Comparison of ENCODE assay signal across 10 mouse cellular contexts in genomic region chr2:5519221-5519669, GRCm38 (mm10).
A peak's percentile ranks its signal among the peaks of the same experiment; 100 is the strongest.
DNase-seq lines count a peak whose midpoint lies in the region; ATAC-seq lines count a peak whose summit lies in the region.
"Had no signal": no experiment of that assay in that cellular context is flagged by ENCODE, and none has a peak within 500 bp of the region (broad histone marks: within the 10 kb centered on the region; RNA-seq: fewer than 3 reads in every experiment).

No protein-coding gene starts in this region.

- H3K9me3 ChIP-seq in kidney, embryonic 16.5 days (ENCODE audit: low read length) = no peaks in the 10 kb centered on the region
- H3K9me3 ChIP-seq: kidney, embryonic 15.5 days had no signal

- H3K9ac ChIP-seq in kidney, embryonic 16.5 days (replicated peaks; ENCODE audit: low read length) = no peak overlapping the region
- H3K9ac ChIP-seq: kidney, embryonic 15.5 days had no signal

- no peaks in the 10 kb centered on the region for H3K36me3 ChIP-seq in kidney, embryonic 16.5 days (ENCODE audit: insufficient read depth, low read length)
- H3K36me3 ChIP-seq: kidney, embryonic 15.5 days had no signal

- H3K4me3 ChIP-seq in kidney, embryonic 16.5 days (ENCODE audit: low read length) = no peak overlapping the region
- H3K4me3 ChIP-seq: kidney, embryonic 15.5 days had no signal

- ATAC-seq in kidney, embryonic 16.5 days (ENCODE audit: low FRiP score, low TSS enrichment) = no peak
- no peak for ATAC-seq in granulocyte monocyte progenitor cell, adult 5-6 weeks (replicated peaks; ENCODE audit: poor library complexity, severe bottlenecking)

- H3K27me3 ChIP-seq in kidney, embryonic 16.5 days (ENCODE audit: insufficient read depth, low read length) = no peaks in the 10 kb centered on the region
- H3K27me3 ChIP-seq: CH12.LX; kidney, embryonic 15.5 days had no signal

- intact Hi-C loops in heart, postnatal 25 days (cut with DNase I) = no loop called here

- peak; percentile 24 to 55 for DNase-seq in frontal cortex, postnatal 36 days (ENCODE audit: low spot score in 2 of 2)
- DNase-seq in frontal cortex, postnatal 10 days (ENCODE audit: low spot score in 2 of 2) = no peak
- DNase-seq in right cerebral cortex, adult 18-20 months = peak; percentile 40
- DNase-seq in right cerebral cortex, postnatal 14 days = no peak
- DNase-seq in heart, postnatal 25 days (ENCODE audit: low spot score) = peak; percentile 2
- DNase-seq in telencephalon, adult 2 months (ENCODE audit: low read depth, low spot score) = peak; percentile 54

- no peak overlapping the region for H3K27ac ChIP-seq in kidney, embryonic 16.5 days (ENCODE audit: low read length)
- H3K27ac ChIP-seq: kidney, embryonic 15.5 days had no signal

- no peak overlapping the region for H3K4me2 ChIP-seq in kidney, embryonic 16.5 days (replicated peaks; ENCODE audit: low read depth, low read length)
- H3K4me2 ChIP-seq: kidney, embryonic 15.5 days had no signal

- WGBS in kidney, embryonic 16.5 days = 63% methylated on average over 8 of the region's 8 CpGs

- H3K4me1 ChIP-seq in kidney, embryonic 16.5 days (ENCODE audit: insufficient read depth, low read length) = no peaks in the 10 kb centered on the region; the same call in 1 of the 2 replicates

Comparison
In these comparisons a context has a peak if more than half of its experiments do, and no peak if none do; other contexts are left out.
1. DNase-seq: peak in frontal cortex, postnatal 36 days (2 of 2), right cerebral cortex, adult 18-20 months (single experiment), heart, postnatal 25 days (single experiment) and telencephalon, adult 2 months (single experiment); none in frontal cortex, postnatal 10 days (0 of 2) and right cerebral cortex, postnatal 14 days (single experiment).